Mouse (Mus musculus) hindbrain, embryonic 11.5 days (tissue): ENCODE results near the gene Csf2. TPM values are rescaled to one million over a fixed set of nuclear protein-coding genes. Genes with fewer than 3 reads are reported as not detected.

Source experiments
- ATAC-seq: fragments of 200-750 bp; cut with Nextera tagmentation; 2 replicates; pipeline ENCODE4 v1.8.0; 2017; ENCODE audit warnings: mild to moderate bottlenecking, moderate TSS enrichment, moderate library complexity; ENCODE audit not compliant: low FRiP score
- DNase-seq: peaks from one replicate; pipeline ENCODE4 v3.0.0-alpha.2; 2015; ENCODE audit warnings: low spot score
- H3K27ac ChIP-seq: fragments of 300-500 bp; sonication (generic); 2 replicates; pipeline ENCODE4 v1.5.1; 2014; ENCODE audit warnings: mild to moderate bottlenecking, low read depth, low read length
- H3K27me3 ChIP-seq: fragments of 300-500 bp; sonication (generic); 2 replicates; pipeline ENCODE4 v1.6.1; 2014; ENCODE audit warnings: mild to moderate bottlenecking, low read length, moderate library complexity, mixed read lengths; ENCODE audit not compliant: control insufficient read depth, insufficient read depth
- H3K36me3 ChIP-seq: fragments of 300-500 bp; sonication (generic); 2 replicates; pipeline ENCODE4 v1.6.1; 2014; ENCODE audit warnings: mild to moderate bottlenecking, low read length, moderate library complexity, mixed read lengths; ENCODE audit not compliant: control insufficient read depth, insufficient read depth
- H3K4me1 ChIP-seq: fragments of 300-500 bp; sonication (generic); replicated peaks from 2 replicates; pipeline ENCODE4 v1.6.1; 2014; ENCODE audit warnings: low read length, mixed read lengths; ENCODE audit not compliant: control insufficient read depth, insufficient read depth
- H3K4me2 ChIP-seq: fragments of 300-500 bp; sonication (generic); replicated peaks from 2 replicates; pipeline ENCODE4 v1.6.1; 2014; ENCODE audit warnings: mild to moderate bottlenecking, low read depth, low read length
- H3K4me3 ChIP-seq: fragments of 300-500 bp; sonication (generic); 2 replicates; pipeline ENCODE4 v1.5.1; 2014; ENCODE audit warnings: low read depth, low read length
- H3K9ac ChIP-seq: fragments of 300-500 bp; sonication (generic); 2 replicates; pipeline ENCODE4 v1.6.1; 2014; ENCODE audit warnings: low read depth, low read length
- H3K9me3 ChIP-seq: fragments of 300-500 bp; sonication (generic); 2 replicates; pipeline ENCODE4 v1.6.1; 2016; ENCODE audit warnings: low read length; ENCODE audit not compliant: control insufficient read depth
- WGBS: fragments of 180-500 bp; shearing (Covaris S2); extraction: QIAGEN DNeasy Blood & Tissue Kit; methylation state at CpG from one replicate; pipeline ENCODE4 v1.1.7; 2014; 5-methylcytosine and 5-hydroxymethylcytosine counted together
- polyA plus RNA-seq: library from polyadenylated mRNA; unstranded; fragments of >200 nt; fragmentation: Nextera tagmentation; extraction: Ambion mirVana; gene quantifications from 2 replicates; pipeline ENCODE4 v1.2.1, GENCODE M21; 2014

The Csf2 gene
- polyA plus RNA-seq, 1 experiment from 2014 or later, result not detected

- H3K9me3 ChIP-seq, result no peaks in the 10 kb centered on the region
- 80% methylated on average over 5 of the region's 5 CpGs for WGBS
- DNase-seq, result no peak
- no peak overlapping the region for H3K27ac ChIP-seq
- ATAC-seq, result no peak
- no peaks in the 10 kb centered on the region for H3K27me3 ChIP-seq
- no peaks in the 10 kb centered on the region for H3K36me3 ChIP-seq
- no peak overlapping the region for H3K4me2 ChIP-seq
- H3K9ac ChIP-seq, result no peak overlapping the region
- no peaks in the 10 kb centered on the region for H3K4me1 ChIP-seq
- no peak overlapping the region for H3K4me3 ChIP-seq
Measured at GRCm38 (mm10) chr11:54271437-54271949, 22.0 kb upstream of the Csf2 start.

DNA sequence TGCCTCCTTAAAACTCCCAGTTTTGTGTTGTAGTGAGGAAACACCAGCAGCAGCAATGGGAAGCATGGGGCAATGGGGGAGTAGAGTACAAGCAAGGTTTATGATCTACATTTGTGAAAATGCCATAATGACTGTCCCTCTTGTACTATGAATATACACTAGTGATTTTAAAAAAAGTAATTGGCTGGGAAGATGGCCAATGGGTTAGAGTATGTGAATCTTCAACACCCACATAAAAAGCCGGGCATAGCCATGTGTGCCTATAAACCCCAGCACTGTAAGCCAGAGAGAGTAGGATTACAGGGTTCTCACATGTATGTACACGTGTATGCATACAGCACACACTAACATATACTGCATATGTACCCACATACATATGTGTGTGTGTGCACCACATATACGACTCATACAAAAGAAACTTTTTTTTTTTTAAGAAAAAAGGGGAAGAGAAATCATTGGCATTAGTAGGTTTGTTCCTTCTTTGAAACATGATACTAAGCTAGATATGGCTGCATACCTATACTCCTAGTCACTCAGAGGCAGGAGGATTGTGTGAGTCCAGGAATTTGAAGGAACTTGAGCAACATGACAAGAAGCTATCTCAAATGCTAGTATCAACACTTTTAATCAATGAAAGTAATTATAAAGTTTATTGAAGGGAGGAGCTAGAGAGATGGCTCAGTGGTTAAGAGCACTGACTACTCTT is 19.9 kb upstream of the Csf2 start:
- ATAC-seq, result no peak
- WGBS, result 86% methylated on average over 3 of the region's 3 CpGs
- H3K4me2 ChIP-seq, result no peak overlapping the region
- H3K9ac ChIP-seq, result no peak overlapping the region
- DNase-seq, result no peak
- H3K27ac ChIP-seq, result no peak overlapping the region
- H3K36me3 ChIP-seq, result no peaks in the 10 kb centered on the region
- no peak overlapping the region for H3K4me3 ChIP-seq
- no peaks in the 10 kb centered on the region for H3K27me3 ChIP-seq
- no peaks in the 10 kb centered on the region for H3K4me1 ChIP-seq
- H3K9me3 ChIP-seq, result no peaks in the 10 kb centered on the region

DNA sequence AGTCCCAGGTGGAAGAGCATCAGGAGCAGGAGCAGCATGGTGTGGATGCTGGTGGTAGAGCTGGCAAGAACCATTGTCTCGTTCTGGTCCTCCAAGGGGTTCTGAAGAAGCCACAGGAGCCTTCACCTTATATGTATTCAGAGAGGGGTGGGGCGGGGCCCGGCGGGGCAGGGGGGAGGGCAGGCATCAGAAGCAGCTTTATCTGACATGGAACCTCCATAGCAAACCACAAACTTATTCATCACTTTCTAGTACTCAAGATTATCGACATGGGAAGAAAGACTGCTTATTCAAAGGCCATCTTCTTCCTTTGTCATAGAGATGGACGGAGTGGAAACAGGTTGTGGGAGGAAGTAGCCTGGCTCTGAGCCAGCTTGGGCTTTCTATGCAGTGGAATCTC is 17.7 kb upstream of the Csf2 start, which contains the start of gene Il3:
Il3 (minus strand) TSS at position 101 of the 400 bp plus-strand sequence.
- no peak within 1 kb of the TSS for H3K9ac ChIP-seq
- no peaks in the 10 kb centered on the region for H3K36me3 ChIP-seq
- DNase-seq (no peak), ATAC-seq (no peak)
- H3K27ac ChIP-seq, result no peak within 1 kb of the TSS
- H3K9me3 ChIP-seq, result no peaks in the 10 kb centered on the region
- H3K27me3 ChIP-seq, result no peaks in the 10 kb centered on the region
- H3K4me1 ChIP-seq, result no peaks in the 10 kb centered on the region
- no peak within 1 kb of the TSS for H3K4me3 ChIP-seq
- H3K4me2 ChIP-seq, result no peak within 1 kb of the TSS
- WGBS, result 80% methylated on average over 6 of the region's 6 CpGs

- H3K27me3 ChIP-seq, result no peaks in the 10 kb centered on the region
- no peak for ATAC-seq
- H3K4me2 ChIP-seq, result no peak overlapping the region
- H3K4me3 ChIP-seq, result no peak overlapping the region
- no peak overlapping the region for H3K27ac ChIP-seq
- no peak overlapping the region for H3K9ac ChIP-seq
- WGBS, result 61% methylated on average over 2 of the region's 2 CpGs
- no peaks in the 10 kb centered on the region for H3K4me1 ChIP-seq
- no peaks in the 10 kb centered on the region for H3K36me3 ChIP-seq
- DNase-seq, result peak; percentile 71
- no peaks in the 10 kb centered on the region for H3K9me3 ChIP-seq
Measured at GRCm38 (mm10) chr11:54264542-54264941, 15.1 kb upstream of the Csf2 start.

DNA sequence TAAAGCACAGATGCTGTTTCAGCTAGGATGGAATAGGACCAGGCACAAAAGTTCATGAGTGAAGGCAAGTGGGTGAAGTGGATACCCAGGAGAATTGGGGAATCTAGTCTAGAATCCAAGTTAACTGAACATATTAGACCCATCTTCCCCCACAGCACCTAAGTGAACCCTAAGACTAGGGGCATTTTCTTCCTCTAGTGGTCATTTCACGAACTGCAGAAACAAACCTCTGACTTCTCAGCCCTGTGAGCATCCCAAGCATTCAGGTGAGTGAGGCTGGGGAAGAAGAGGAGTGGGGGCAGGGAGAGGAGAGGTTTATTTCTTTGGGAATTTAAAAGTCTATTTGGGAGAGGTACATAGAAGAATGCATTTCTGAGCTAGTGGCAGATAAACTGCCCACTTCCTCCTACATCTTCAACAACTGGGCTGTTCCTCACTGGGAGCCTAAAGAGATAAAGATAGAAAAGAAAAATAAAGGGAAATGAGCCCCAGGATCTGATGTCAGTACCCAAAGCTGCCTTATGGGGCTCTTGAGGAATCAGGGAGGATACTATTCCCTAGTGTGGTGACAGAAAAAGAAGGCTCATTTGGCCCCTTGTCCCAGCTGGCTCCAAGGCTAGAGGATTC is 14.1 kb upstream of the Csf2 start:
- Histone ChIP-seq H3K4me3 (no peak overlapping the region), H3K4me1 (no peaks in the 10 kb centered on the region), H3K9ac (no peak overlapping the region), H3K27me3 (no peaks in the 10 kb centered on the region), H3K36me3 (no peaks in the 10 kb centered on the region), H3K4me2 (no peak overlapping the region), H3K27ac (no peak overlapping the region), H3K9me3 (no peaks in the 10 kb centered on the region)
- ATAC-seq (no peak), DNase-seq (no peak)
- WGBS, result 14% methylated on average over 1 of the region's 1 CpGs

GRCm38 (mm10) chr11:54256624-54257376 is 7.3 kb upstream of the Csf2 start:
- peak; percentile 83 for DNase-seq
- Histone ChIP-seq H3K4me3 (no peak overlapping the region), H3K27ac (no peak overlapping the region), H3K4me2 (no peak overlapping the region), H3K9me3 (no peaks in the 10 kb centered on the region), H3K36me3 (no peaks in the 10 kb centered on the region), H3K27me3 (no peaks in the 10 kb centered on the region), H3K9ac (no peak overlapping the region), H3K4me1 (no peaks in the 10 kb centered on the region)
- WGBS, result 36% methylated on average over 3 of the region's 3 CpGs
- ATAC-seq, result peak; percentile 59

- Histone ChIP-seq H3K9me3 (no peaks in the 10 kb centered on the region), H3K36me3 (no peaks in the 10 kb centered on the region), H3K27ac (no peak overlapping the region), H3K4me3 (no peak overlapping the region), H3K4me2 (no peak overlapping the region), H3K4me1 (no peaks in the 10 kb centered on the region), H3K9ac (no peak overlapping the region), H3K27me3 (no peaks in the 10 kb centered on the region)
- ATAC-seq (no peak), DNase-seq (no peak)
- WGBS, result 66% methylated on average over 4 of the region's 4 CpGs
Measured at GRCm38 (mm10) chr11:54254114-54254513, 4.6 kb upstream of the Csf2 start.

DNA sequence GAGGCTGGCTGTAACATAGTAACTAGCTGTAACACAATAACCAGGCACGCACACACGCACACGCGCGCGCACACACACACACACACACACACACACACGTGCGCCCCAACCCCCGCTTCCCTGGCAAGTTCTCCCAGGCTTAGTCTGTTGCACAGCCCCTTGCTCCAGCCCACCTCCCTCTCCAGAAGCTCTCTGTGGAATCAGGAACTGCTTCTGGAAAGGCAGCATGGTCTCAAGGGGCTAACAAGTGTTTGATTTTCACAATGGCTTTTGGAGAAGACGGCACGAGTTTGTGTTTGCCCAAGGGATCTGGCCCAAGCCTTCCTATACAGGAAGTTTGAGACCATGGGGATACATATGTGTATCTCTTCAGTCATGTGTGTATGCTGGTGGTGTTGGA is 1.1 kb upstream of the Csf2 start:
- Histone ChIP-seq H3K27ac (no peak overlapping the region), H3K4me3 (no peak overlapping the region), H3K9me3 (no peaks in the 10 kb centered on the region), H3K27me3 (no peaks in the 10 kb centered on the region), H3K4me2 (no peak overlapping the region), H3K9ac (no peak overlapping the region), H3K36me3 (no peaks in the 10 kb centered on the region), H3K4me1 (no peaks in the 10 kb centered on the region)
- ATAC-seq (no peak), DNase-seq (no peak)
- 93% methylated on average over 11 of the region's 11 CpGs for WGBS
